Mouse (Mus musculus) G1E (cell line): ENCODE measurements at regions not wholly inside any gene's neighbourhood (a gene's known extent, or its start where the extent isn't known, plus 50 kb on each side); places are given as distances from the start of the nearest gene placed in this dataset.

Source experiments
- ATAC-seq: 2 replicates; pipeline ENCODE4 v1.8.0; 2016; ENCODE audit warnings: mild to moderate bottlenecking; ENCODE audit not compliant: insufficient number of reproducible peaks, poor library complexity, low FRiP score, severe bottlenecking; ENCODE audit errors: extremely low read depth
- DNase-seq: peaks from one replicate; pipeline ENCODE4 v3.0.0; 2012; ENCODE audit warnings: low spot score
- H3K27me3 ChIP-seq: 2 replicates; pipeline ENCODE4 v1.6.1; 2012; ENCODE audit warnings: mild to moderate bottlenecking, low read length, inconsistent platforms; ENCODE audit not compliant: insufficient read depth
- H3K36me3 ChIP-seq: replicated peaks from 2 replicates; pipeline ENCODE3; 2012; ENCODE audit warnings: mild to moderate bottlenecking, inconsistent platforms
- H3K4me1 ChIP-seq: 2 replicates; pipeline ENCODE4 v1.6.1; 2012; ENCODE audit warnings: low read depth, low read length, inconsistent platforms, mixed read lengths; ENCODE audit not compliant: insufficient read depth
- H3K4me3 ChIP-seq: 2 replicates; pipeline ENCODE4 v1.5.1; 2012; ENCODE audit warnings: low read depth, mild to moderate bottlenecking, inconsistent platforms, low read length, moderate library complexity, mixed read lengths
- H3K9me3 ChIP-seq: replicated peaks from 2 replicates; pipeline ENCODE4 v1.6.1; 2012; ENCODE audit warnings: inconsistent platforms
- CTCF ChIP-seq: IDR thresholded peaks from 2 replicates; pipeline ENCODE4 v1.5.1; 2012; ENCODE audit warnings: low read depth, low read length, inconsistent platforms, mixed read lengths
- GATA1 ChIP-seq: IDR thresholded peaks from 2 replicates; pipeline ENCODE4 v1.6.1; 2012; ENCODE audit warnings: borderline replicate concordance, low read length, inconsistent platforms, mixed read lengths
- GATA2 ChIP-seq: IDR thresholded peaks from 2 replicates; pipeline ENCODE4 v1.6.1; 2012; ENCODE audit warnings: low read depth, low read length, inconsistent platforms, borderline replicate concordance
- POLR2AphosphoS5 ChIP-seq: IDR thresholded peaks from 2 replicates; pipeline ENCODE4 v1.6.1; 2012; ENCODE audit warnings: low read depth, low read length, inconsistent platforms; ENCODE audit not compliant: insufficient replicate concordance
- TAL1 ChIP-seq: conservative IDR thresholded peaks from 2 replicates; pipeline ENCODE4 v1.6.1; 2012; ENCODE audit warnings: low read depth, low read length, inconsistent platforms, mixed read lengths

DNA sequence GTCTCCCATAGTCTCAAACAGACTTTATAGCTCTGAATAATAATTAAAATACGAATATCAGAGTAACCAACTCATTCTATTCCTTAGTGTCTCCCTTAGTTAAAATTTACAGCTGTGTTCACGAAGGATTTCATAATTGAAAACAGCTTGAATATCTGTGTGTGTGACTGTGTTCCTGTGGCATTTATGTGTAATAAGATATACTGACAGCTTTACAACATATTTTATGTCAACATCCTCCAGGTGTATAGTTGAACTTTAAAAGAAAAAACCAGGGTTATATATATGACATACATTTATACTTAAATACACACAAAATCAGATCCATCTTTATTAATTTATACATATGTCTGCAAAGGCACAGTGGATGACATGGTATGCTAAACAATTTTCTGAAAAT is 764.7 kb downstream of the Plod2 start:
- H3K4me3 ChIP-seq = no peak overlapping the region
- DNase-seq (no peak), ATAC-seq (no peak)
- H3K27me3 ChIP-seq = no peaks in the 10 kb centered on the region
- TF ChIP-seq TAL1 = no peak
- TF ChIP-seq GATA1 = no peak
- TF ChIP-seq POLR2AphosphoS5 = no peak
- no peak for TF ChIP-seq GATA2
- no peak for TF ChIP-seq CTCF
- no peaks in the 10 kb centered on the region for H3K36me3 ChIP-seq
- no peaks in the 10 kb centered on the region for H3K4me1 ChIP-seq
- H3K9me3 ChIP-seq = no peaks in the 10 kb centered on the region

GRCm38 (mm10) chr9:93328997-93329682 is 787.1 kb downstream of the Plod2 start:
- ATAC-seq (no peak), DNase-seq (no peak)
- H3K4me1 ChIP-seq = no peaks in the 10 kb centered on the region
- TF ChIP-seq POLR2AphosphoS5 = no peak
- no peak for TF ChIP-seq GATA1
- TF ChIP-seq GATA2 = no peak
- no peak for TF ChIP-seq CTCF
- TF ChIP-seq TAL1 = no peak
- H3K4me3 ChIP-seq = no peak overlapping the region
- no peaks in the 10 kb centered on the region for H3K36me3 ChIP-seq
- H3K9me3 ChIP-seq = peaks cover 4% of the 10 kb centered on the region; the same call in 1 of the 2 replicates
- H3K27me3 ChIP-seq = no peaks in the 10 kb centered on the region
